In the genomic region with DNA sequence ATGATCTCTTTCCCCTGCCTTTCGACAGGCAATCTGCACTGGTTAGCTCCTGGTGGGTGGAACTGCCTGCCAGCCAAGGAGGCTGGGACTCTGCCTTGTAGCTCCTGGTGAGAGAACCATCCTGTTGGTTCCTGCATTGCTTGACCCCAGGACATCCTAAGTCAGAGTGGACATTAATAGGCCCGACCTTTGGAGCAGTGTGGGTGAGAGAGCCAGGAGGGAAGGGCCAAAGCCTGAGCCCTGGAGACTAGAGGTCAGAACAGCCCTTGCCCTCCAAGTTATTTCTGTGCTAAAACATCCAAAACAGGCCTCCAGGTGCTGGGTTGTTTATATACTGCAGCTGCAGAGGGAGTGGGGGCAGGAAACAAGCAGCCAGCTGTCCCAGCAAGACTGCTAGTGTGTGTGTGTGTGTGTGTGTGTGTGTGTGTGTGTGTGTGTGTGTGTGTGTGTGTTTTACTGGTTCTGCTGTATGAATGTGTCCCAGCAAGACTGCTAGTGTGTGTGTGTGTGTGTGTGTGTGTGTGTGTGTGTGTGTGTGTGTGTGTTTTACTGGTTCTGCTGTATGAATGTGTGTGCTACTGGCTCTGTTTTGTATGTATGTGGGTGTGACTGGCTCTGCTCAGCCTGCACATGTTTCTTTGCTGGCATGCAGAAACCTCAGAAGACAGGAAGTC, we compare ENCODE assay signal across 8 mouse cellular contexts. TPM values are rescaled to one million over a fixed set of nuclear protein-coding genes. Genes with fewer than 3 reads are reported as not detected.
DNase-seq lines count a peak whose midpoint lies in the region; ATAC-seq lines count a peak whose summit lies in the region.

No protein-coding gene starts in this region.

- ATAC-seq in forebrain, embryonic 13.5 days, result no peak
- peak; percentile 40 for ATAC-seq in megakaryocyte progenitor cell, adult 5-6 weeks (replicated peaks; ENCODE audit: poor library complexity)
- ATAC-seq in erythroid progenitor cell, adult 5-6 weeks (replicated peaks; ENCODE audit: low FRiP score, poor library complexity, severe bottlenecking), result no peak

- H3K27me3 ChIP-seq in forebrain, embryonic 10.5 days (ENCODE audit: poor library complexity, severe bottlenecking), result peaks cover 8% of the 10 kb centered on the region
- H3K27me3 ChIP-seq in forebrain, embryonic 13.5 days, result no peaks in the 10 kb centered on the region

- no peaks in the 10 kb centered on the region for H3K36me3 ChIP-seq in forebrain, embryonic 10.5 days (replicated peaks)
- no peaks in the 10 kb centered on the region for H3K36me3 ChIP-seq in forebrain, embryonic 13.5 days (ENCODE audit: poor library complexity, severe bottlenecking)

- peak overlapping the region; percentile 35; the same call in 1 of the 2 replicates for H3K27ac ChIP-seq in forebrain, embryonic 10.5 days
- H3K27ac ChIP-seq in forebrain, embryonic 13.5 days, result no peak overlapping the region

- H3K4me3 ChIP-seq in forebrain, embryonic 10.5 days, result no peak overlapping the region
- no peak overlapping the region for H3K4me3 ChIP-seq in forebrain, embryonic 13.5 days

- H3K9me3 ChIP-seq in forebrain, embryonic 10.5 days, result no peaks in the 10 kb centered on the region
- H3K9me3 ChIP-seq in forebrain, embryonic 13.5 days (replicated peaks), result no peaks in the 10 kb centered on the region

- peak; percentile 19 for DNase-seq in forebrain, embryonic 10.5 days (ENCODE audit: extremely low spot score, low spot score)
- DNase-seq in T-cell, adult 2 months (ENCODE audit: low spot score), result peak; percentile 83
- DNase-seq in gastrocnemius, postnatal 25 days, result peak; percentile 79
- peak; percentile 59 to 85 for DNase-seq in kidney, postnatal 25 days
- no peak for DNase-seq in cerebellum, postnatal 10 days

- no peak overlapping the region for H3K4me2 ChIP-seq in forebrain, embryonic 13.5 days

- WGBS in forebrain, embryonic 10.5 days, result 63% methylated on average over 2 of the region's 2 CpGs
- 65% methylated on average over 2 of the region's 2 CpGs for WGBS in forebrain, embryonic 13.5 days

- H3K4me1 ChIP-seq in forebrain, embryonic 10.5 days, result peaks cover 21% of the 10 kb centered on the region; the same call in 1 of the 2 replicates
- no peaks in the 10 kb centered on the region for H3K4me1 ChIP-seq in forebrain, embryonic 13.5 days

- no peak overlapping the region for H3K9ac ChIP-seq in forebrain, embryonic 13.5 days

RNA-seq across cellular contexts. Expression of a gene that starts 6.1 kb away (rescaled TPM):
- 39.3 and 42.4 TPM in 2 replicates for polyA plus RNA-seq in forebrain, embryonic 10.5 days (2016; fragmentation: Nextera tagmentation; extraction: Ambion mirVana)
- 36.6 and 43.6 TPM in 2 replicates for polyA plus RNA-seq in forebrain, embryonic 13.5 days (2015; fragmentation: Nextera tagmentation; extraction: Ambion mirVana)
- 10 to 100 TPM; 28.5 to 34.6 TPM for total RNA-seq in gastrocnemius, postnatal 25 days (2021)
- total RNA-seq in megakaryocyte progenitor cell, adult 5-6 weeks (2015), result 43.0 and 45.0 TPM in 2 replicates
- total RNA-seq in megakaryocyte progenitor cell, adult 5-6 weeks (2017), result 44.3 and 46.7 TPM in 2 replicates
- 23.1 and 29.3 TPM in 2 replicates for total RNA-seq in erythroid progenitor cell, adult 5-6 weeks (2015; ENCODE audit: low replicate concordance)
- 19.3 and 24.0 TPM in 2 replicates for total RNA-seq in erythroid progenitor cell, adult 5-6 weeks (2017; ENCODE audit: low replicate concordance)

RNA-seq across cellular contexts. Expression of a gene that starts 43.5 kb away (rescaled TPM):
- polyA plus RNA-seq in forebrain, embryonic 10.5 days (2016; fragmentation: Nextera tagmentation; extraction: Ambion mirVana), result 3.3 and 3.6 TPM in 2 replicates
- 2.4 and 2.8 TPM in 2 replicates for polyA plus RNA-seq in forebrain, embryonic 13.5 days (2015; fragmentation: Nextera tagmentation; extraction: Ambion mirVana)
- under 1 TPM in 1 of 2 experiments, not detected in 1; 0.24 TPM for total RNA-seq in gastrocnemius, postnatal 25 days (2021)
- total RNA-seq in megakaryocyte progenitor cell, adult 5-6 weeks (2015), result 0.46 and 0.62 TPM in 2 replicates
- 0.14 and 0.25 TPM in 2 replicates for total RNA-seq in megakaryocyte progenitor cell, adult 5-6 weeks (2017)
- 0.36 and 1.7 TPM in 2 replicates for total RNA-seq in erythroid progenitor cell, adult 5-6 weeks (2015; ENCODE audit: low replicate concordance)
- total RNA-seq in erythroid progenitor cell, adult 5-6 weeks (2017; ENCODE audit: low replicate concordance), result not detected in 2 replicates

Comparison
In these comparisons a context has a peak if more than half of its experiments do, and no peak if none do; other contexts are left out.
1. DNase-seq: peak in forebrain, embryonic 10.5 days (single experiment), T-cell, adult 2 months (single experiment), gastrocnemius, postnatal 25 days (single experiment) and kidney, postnatal 25 days (2 of 2); none in cerebellum, postnatal 10 days (0 of 2).